Mouse (Mus musculus): ENCODE data around the gene Tssk6.
"Not testable (repeated sequence)": the region's sequence is repeated elsewhere in the genome, so short reads cannot be mapped to it uniquely, and the experiment has no call there.

Tssk6 gene

DNA sequence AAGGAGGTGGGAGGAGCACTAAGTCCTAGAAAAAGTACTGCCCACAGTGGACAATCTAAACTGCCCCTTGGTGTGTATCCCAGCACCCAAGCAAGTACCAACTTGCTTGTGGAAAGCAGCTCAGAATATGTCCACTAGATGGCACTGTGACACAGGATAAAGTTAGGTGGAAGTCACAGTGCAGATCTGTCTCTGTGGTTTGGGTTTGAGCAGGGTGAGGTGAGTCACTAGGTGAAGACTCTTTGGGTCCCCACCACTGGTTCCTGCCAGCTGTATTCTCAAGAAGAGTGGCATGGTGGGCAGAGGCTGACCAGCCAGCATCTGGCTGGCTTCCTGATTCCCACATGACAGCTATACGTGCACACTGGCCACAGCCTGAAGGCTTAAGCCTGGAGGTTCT is 17.0 kb downstream of the Tssk6 start:
- DNase-seq (ENCODE audit: low spot score), result peak; percentile 25

DNA sequence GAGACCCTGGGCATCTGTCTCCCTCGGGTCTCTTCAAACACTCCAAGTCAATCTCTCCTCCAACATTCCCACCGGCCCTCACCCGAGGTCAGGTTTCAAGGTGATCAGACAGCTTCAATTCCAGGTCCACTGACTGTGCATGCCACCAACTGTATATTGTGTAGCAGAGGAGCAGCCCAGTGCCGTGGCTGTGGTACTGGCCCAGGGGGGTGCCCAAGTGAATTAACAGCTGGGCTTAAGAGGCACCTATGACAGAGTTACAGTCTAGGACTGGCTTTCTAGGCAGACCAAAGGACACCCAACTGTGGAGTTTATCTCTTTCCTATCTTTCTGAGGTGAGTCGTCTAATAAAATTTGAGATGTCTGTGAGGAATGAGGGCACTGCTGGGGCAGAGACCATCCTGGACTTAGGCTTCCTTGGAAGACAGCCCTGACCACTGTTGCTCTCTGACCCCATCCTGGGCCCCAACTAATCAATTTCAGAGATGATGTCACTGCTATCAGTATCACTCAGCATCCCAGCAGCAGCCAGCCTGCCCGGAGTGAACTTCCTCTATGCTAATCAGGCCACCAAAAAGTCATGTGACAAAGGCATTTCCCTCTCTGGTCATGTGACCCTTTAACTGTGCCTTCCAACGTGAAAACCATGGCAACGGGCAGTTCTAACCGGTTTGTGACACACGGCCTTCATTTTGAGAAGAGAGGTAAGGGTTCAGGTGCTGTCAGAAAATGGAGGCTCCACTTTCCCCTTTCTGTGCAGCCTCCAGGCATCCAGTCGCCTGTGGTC is 18.1 kb downstream of the Tssk6 start:
- DNase-seq (ENCODE audit: low spot score), result no peak

GRCm38 (mm10) chr8:69921141-69921540 is 19.2 kb downstream of the Tssk6 start:
- DNase-seq (ENCODE audit: low spot score), result no peak

- no peak for DNase-seq (ENCODE audit: low spot score)
Measured at GRCm38 (mm10) chr8:69923986-69924385, 22.0 kb downstream of the Tssk6 start.

DNA sequence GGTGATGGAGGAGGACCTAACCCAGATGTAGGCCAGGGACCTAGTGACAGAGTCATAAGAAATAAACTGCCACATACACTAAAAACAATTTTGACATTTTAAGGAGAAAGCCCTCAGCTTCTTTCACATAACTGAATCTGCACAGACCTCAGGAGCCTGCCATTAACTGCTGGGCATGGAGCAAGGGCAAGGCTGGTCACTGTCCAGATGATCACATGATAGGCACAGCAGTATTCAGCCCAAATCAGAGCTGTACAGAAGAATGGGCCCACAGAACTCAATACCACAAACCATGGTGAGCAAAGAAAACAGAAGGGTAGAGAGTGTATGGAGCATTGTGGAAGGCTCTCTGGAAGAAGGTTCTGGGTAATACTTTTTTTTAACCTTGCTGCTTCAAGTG is 24.9 kb downstream of the Tssk6 start:
- no peak for DNase-seq (ENCODE audit: low spot score)

DNA sequence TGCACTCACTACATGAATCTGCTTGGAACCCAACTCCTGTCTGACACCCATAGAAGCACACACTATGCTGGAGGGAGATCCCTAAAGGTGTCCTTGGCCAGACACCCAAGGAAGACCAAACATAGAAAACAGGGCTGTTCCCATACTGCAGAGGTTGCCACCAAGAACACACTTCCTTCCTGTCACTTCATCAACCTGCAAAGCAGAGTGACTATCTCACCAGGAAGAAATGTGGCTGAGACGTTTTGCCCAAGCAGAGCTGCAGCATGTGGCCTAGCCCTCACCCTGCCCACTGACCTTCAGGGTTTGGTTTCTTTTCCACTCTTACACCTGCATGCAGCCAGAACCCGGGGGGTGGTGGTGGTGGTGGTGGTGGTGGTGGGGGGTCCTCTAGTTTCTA is 31.8 kb downstream of the Tssk6 start:
- no peak for DNase-seq (ENCODE audit: low spot score)

GRCm38 (mm10) chr8:69934582-69934981 is 32.6 kb downstream of the Tssk6 start:
- no peak for DNase-seq (ENCODE audit: low spot score)

GRCm38 (mm10) chr8:69935431-69935830 is 33.4 kb downstream of the Tssk6 start:
- no peak for DNase-seq (ENCODE audit: low spot score)

GRCm38 (mm10) chr8:69936050-69936794 is 34.2 kb downstream of the Tssk6 start:
- DNase-seq (ENCODE audit: low spot score), result no peak

- DNase-seq (ENCODE audit: low spot score), result no peak
Measured at GRCm38 (mm10) chr8:69937466-69937865, 35.5 kb downstream of the Tssk6 start.

DNA sequence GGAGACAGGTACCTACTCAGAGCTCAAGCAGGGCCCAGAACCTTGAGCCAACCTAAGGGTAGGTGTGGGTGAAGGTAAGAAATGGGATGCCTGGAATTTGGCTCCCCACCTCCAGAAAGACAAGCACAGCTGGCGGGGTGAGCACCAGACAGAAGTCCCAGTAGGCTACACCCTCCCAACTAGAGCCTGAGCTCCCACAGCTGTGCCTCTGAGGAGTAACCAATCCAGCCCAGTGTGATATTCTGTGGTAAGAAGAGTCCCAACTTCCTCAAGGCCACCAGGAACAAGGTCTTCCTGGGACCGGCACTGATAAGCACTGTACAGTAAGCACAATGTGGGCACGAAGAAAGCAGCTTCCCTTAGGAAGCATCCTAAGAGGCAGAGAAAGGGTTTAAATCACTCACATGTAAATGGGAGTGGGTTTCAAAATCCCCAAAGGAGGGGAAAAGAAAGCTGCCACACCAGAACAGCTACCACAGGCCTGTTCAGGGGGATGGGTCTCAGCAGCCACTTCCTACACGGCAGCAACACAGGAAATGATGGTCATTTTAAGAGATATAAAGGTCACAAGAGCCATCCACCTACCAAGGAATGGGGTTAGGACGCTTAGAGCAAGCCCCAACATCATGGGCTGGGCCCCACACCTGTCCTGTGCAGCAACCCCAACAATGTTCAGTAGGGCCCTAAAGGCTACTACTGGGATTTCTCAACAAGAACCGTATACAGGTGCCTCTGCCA is 36.4 kb downstream of the Tssk6 start:
- no peak for DNase-seq (ENCODE audit: low spot score)

- no peak for DNase-seq (ENCODE audit: low spot score)
Measured at GRCm38 (mm10) chr8:69939633-69940032, 37.6 kb downstream of the Tssk6 start.

GRCm38 (mm10) chr8:69940386-69940785 is 38.4 kb downstream of the Tssk6 start:
- no peak for DNase-seq (ENCODE audit: low spot score)

GRCm38 (mm10) chr8:69942495-69942894 is 40.5 kb downstream of the Tssk6 start:
- not testable (repeated sequence) for DNase-seq (ENCODE audit: low spot score)

GRCm38 (mm10) chr8:69950300-69950699 is 48.3 kb downstream of the Tssk6 start:
- DNase-seq (ENCODE audit: low spot score), result no peak

Measured in ovary, postnatal 36 days (tissue).